Mouse (Mus musculus) kidney, postnatal 0 days (tissue): ENCODE data around the gene 4931406C07Rik. TPM values are rescaled to one million over a fixed set of nuclear protein-coding genes. Genes with fewer than 3 reads are reported as not detected.

Experiments
- ATAC-seq: fragments of 200-750 bp; cut with Nextera tagmentation; replicated peaks from 2 replicates; pipeline ENCODE4 v1.8.0; 2017; ENCODE audit warnings: low read depth, moderate number of reproducible peaks, moderate TSS enrichment, moderate library complexity; ENCODE audit not compliant: low FRiP score
- DNase-seq: peaks from one replicate; pipeline ENCODE4 v3.0.0-alpha.2; 2016; ENCODE audit warnings: low spot score
- H3K27ac ChIP-seq: fragments of 300-500 bp; sonication (generic); 2 replicates; pipeline ENCODE4 v1.5.1; 2014; ENCODE audit warnings: mild to moderate bottlenecking
- H3K27me3 ChIP-seq: fragments of 300-500 bp; sonication (generic); 2 replicates; pipeline ENCODE4 v1.6.1; 2014; ENCODE audit warnings: low read length, mixed read lengths; ENCODE audit not compliant: insufficient read depth
- H3K36me3 ChIP-seq: fragments of 300-500 bp; sonication (generic); 2 replicates; pipeline ENCODE4 v1.6.1; 2014; ENCODE audit warnings: low read length, mixed read lengths; ENCODE audit not compliant: insufficient read depth
- H3K4me1 ChIP-seq: fragments of 300-500 bp; sonication (generic); replicated peaks from 2 replicates; pipeline ENCODE4 v1.6.1; 2014; ENCODE audit warnings: antibody characterized with exemption, low read length, mixed read lengths; ENCODE audit not compliant: insufficient read depth
- H3K4me2 ChIP-seq: fragments of 300-500 bp; sonication (generic); 2 replicates; pipeline ENCODE4 v1.6.1; 2014; ENCODE audit warnings: mild to moderate bottlenecking, low read length, moderate library complexity, mixed read lengths
- H3K4me3 ChIP-seq: fragments of 300-500 bp; sonication (generic); replicated peaks from 2 replicates; pipeline ENCODE4 v1.5.1; 2014; ENCODE audit warnings: low read depth, low read length
- H3K9ac ChIP-seq: fragments of 300-500 bp; sonication (generic); 2 replicates; pipeline ENCODE4 v1.6.1; 2014; ENCODE audit warnings: low read depth, low read length
- H3K9me3 ChIP-seq: fragments of 300-500 bp; sonication (generic); replicated peaks from 2 replicates; pipeline ENCODE4 v1.6.1; 2016; ENCODE audit warnings: low read length, inconsistent platforms, mixed read lengths
- CTCF ChIP-seq: IDR thresholded peaks from 2 replicates; pipeline ENCODE4 v1.5.1; 2016; ENCODE audit warnings: antibody characterized with exemption, low read depth, mild to moderate bottlenecking, moderate library complexity
- WGBS: fragments of 180-500 bp; shearing (Covaris S2); extraction: QIAGEN DNeasy Blood & Tissue Kit; methylation state at CpG from one replicate; pipeline ENCODE4 v1.1.7; 2014; 5-methylcytosine and 5-hydroxymethylcytosine counted together
- microRNA-seq: library from miRNA; unstranded; fragments of <30 nt; microRNA quantifications from one replicate; pipeline ENCODE4, GENCODE M21; 2016
- polyA plus RNA-seq: library from polyadenylated mRNA; unstranded; fragments of >200 nt; fragmentation: Nextera tagmentation; extraction: Ambion mirVana; gene quantifications from 2 replicates; pipeline ENCODE4 v1.2.1, GENCODE M21; 2015

The 4931406C07Rik gene
- polyA plus RNA-seq, 1 experiment from 2014 or later: 55.2 TPM

- no peaks in the 10 kb centered on the region for H3K27me3 ChIP-seq
- DNase-seq: peak; percentile 49
- H3K4me3 ChIP-seq: no peak overlapping the region
- no peak overlapping the region for H3K4me2 ChIP-seq
- H3K9me3 ChIP-seq: no peaks in the 10 kb centered on the region
- H3K27ac ChIP-seq: peak overlapping the region; percentile 3; the same call in 1 of the 2 replicates
- ATAC-seq: no peak
- TF ChIP-seq CTCF: no peak
- H3K9ac ChIP-seq: no peak overlapping the region
- 46% methylated on average over 14 of the region's 14 CpGs for WGBS
- H3K36me3 ChIP-seq: no peaks in the 10 kb centered on the region
- H3K4me1 ChIP-seq: 0 out of 2 replicates have a peak, but pooled peaks cover 6% of the 10 kb centered on the region
Measured at GRCm38 (mm10) chr9:15237516-15238296, 68.5 kb downstream of the 4931406C07Rik start.

- no peak for ATAC-seq
- no peaks in the 10 kb centered on the region for H3K27me3 ChIP-seq
- H3K4me2 ChIP-seq: no peak overlapping the region
- H3K9ac ChIP-seq: no peak overlapping the region
- 65% methylated on average over 3 of the region's 3 CpGs for WGBS
- TF ChIP-seq CTCF: no peak
- H3K4me3 ChIP-seq: no peak overlapping the region
- 0 out of 2 replicates have a peak, but pooled peaks cover 6% of the 10 kb centered on the region for H3K4me1 ChIP-seq
- no peaks in the 10 kb centered on the region for H3K9me3 ChIP-seq
- no peaks in the 10 kb centered on the region for H3K36me3 ChIP-seq
- H3K27ac ChIP-seq: no peak overlapping the region; the same call in 1 of the 2 replicates
- no peak for DNase-seq
Measured at GRCm38 (mm10) chr9:15235986-15236385, 70.3 kb downstream of the 4931406C07Rik start.

GRCm38 (mm10) chr9:15233604-15234003, 72.6 kb downstream of the 4931406C07Rik start:
- no peak overlapping the region for H3K27ac ChIP-seq
- DNase-seq (no peak), ATAC-seq (no peak)
- no peaks in the 10 kb centered on the region for H3K36me3 ChIP-seq
- no peak overlapping the region for H3K9ac ChIP-seq
- no peak for TF ChIP-seq CTCF
- WGBS: 100% methylated on average over 1 of the region's 1 CpGs
- H3K4me2 ChIP-seq: no peak overlapping the region
- no peaks in the 10 kb centered on the region for H3K27me3 ChIP-seq
- H3K4me3 ChIP-seq: no peak overlapping the region
- H3K9me3 ChIP-seq: no peaks in the 10 kb centered on the region
- H3K4me1 ChIP-seq: 0 out of 2 replicates have a peak, but pooled peaks cover 4% of the 10 kb centered on the region

Small RNA genes within 50 kb of the gene (microRNA-seq; reads per million reads assigned to microRNA genes)
- gene Gm49349: not detected
- gene mmu-mir-7650: not detected

Other genes with a start within 250 kb of the 4931406C07Rik start
- not detected in 2 replicates for gene Hephl1, start 194.3 kb downstream of the 4931406C07Rik start, polyA plus RNA-seq
- 9.4 and 10.5 TPM in 2 replicates for gene Vstm5, start 67.4 kb downstream of the 4931406C07Rik start, polyA plus RNA-seq
- gene Med17, start 26.5 kb downstream of the 4931406C07Rik start, polyA plus RNA-seq: 30.9 and 36.2 TPM in 2 replicates
- 66.9 and 72.6 TPM in 2 replicates for gene Taf1d, start 234 bp downstream of the 4931406C07Rik start, polyA plus RNA-seq
- 7.4 and 8.7 TPM in 2 replicates for gene Cep295, start 51.3 kb upstream of the 4931406C07Rik start, polyA plus RNA-seq
- gene Smco4, start 187.0 kb upstream of the 4931406C07Rik start, polyA plus RNA-seq: 3.7 and 3.9 TPM in 2 replicates